Mouse (Mus musculus) heart, adult 2 months (tissue): Measurements from ENCODE around the gene Rpap1. TPM values are rescaled to one million over a fixed set of nuclear protein-coding genes. Genes with fewer than 3 reads are reported as not detected.

Source experiments
- DNase-seq, 2 experiments: peaks; one replicate each; pipeline ENCODE4 v3.0.0; 2021
- H3K27ac ChIP-seq: fragments of 200-600 bp; 2 replicates; pipeline ENCODE4 v1.8.1; 2022
- H3K27me3 ChIP-seq: fragments of 200-500 bp; 2 replicates; pipeline ENCODE4 v1.6.1; 2012; ENCODE audit warnings: mild to moderate bottlenecking, low read length, inconsistent platforms, mixed read lengths; ENCODE audit not compliant: control insufficient read depth, insufficient read depth
- H3K36me3 ChIP-seq: fragments of 200-500 bp; 2 replicates; pipeline ENCODE4 v1.6.1; 2012; ENCODE audit warnings: low read length, inconsistent platforms; ENCODE audit not compliant: control insufficient read depth, insufficient read depth
- H3K4me1 ChIP-seq: fragments of 200-500 bp; 2 replicates; pipeline ENCODE4 v1.6.1; 2011; ENCODE audit warnings: low read length; ENCODE audit not compliant: control insufficient read depth, insufficient read depth
- H3K4me3 ChIP-seq: fragments of 200-600 bp; 2 replicates; pipeline ENCODE4 v1.8.1; 2022
- H3K79me2 ChIP-seq: fragments of 200-500 bp; replicated peaks from 2 replicates; pipeline ENCODE4 v1.6.1; 2012; ENCODE audit warnings: mild to moderate bottlenecking, inconsistent platforms, low read length, moderate library complexity, mixed read lengths; ENCODE audit not compliant: control insufficient read depth, insufficient read depth
- H3K9ac ChIP-seq: fragments of 200-500 bp; 2 replicates; pipeline ENCODE4 v1.6.1; 2012; ENCODE audit warnings: low read depth, mild to moderate bottlenecking, control low read depth, inconsistent platforms, low read length, mixed read lengths
- CTCF ChIP-seq: fragments of 200-600 bp; IDR thresholded peaks from 2 replicates; pipeline ENCODE4 v1.8.1; 2022; ENCODE audit warnings: antibody characterized with exemption, mild to moderate bottlenecking, moderate library complexity
- EP300 ChIP-seq: fragments of 200-500 bp; IDR thresholded peaks from 2 replicates; pipeline ENCODE4 v1.6.1; 2011; ENCODE audit warnings: low read depth, low read length, control low read depth; ENCODE audit not compliant: insufficient read depth
- POLR2A ChIP-seq: fragments of 200-500 bp; IDR thresholded peaks from 2 replicates; pipeline ENCODE4 v1.6.1; 2011; ENCODE audit warnings: mild to moderate bottlenecking, low read depth, low read length, control low read depth; ENCODE audit not compliant: insufficient read depth
- WGBS: fragments of 180-500 bp; shearing (Covaris S2); methylation state at CpG from one replicate; pipeline ENCODE4 v1.1.7; 2018; 5-methylcytosine and 5-hydroxymethylcytosine counted together
- intact Hi-C: fragments of 180-260 bp; cut with DNase I; formaldehyde crosslinking; loops from one replicate; pipeline ENCODE4 v1.15.1; 2025
- polyA plus RNA-seq: library from polyadenylated mRNA; depleted of rRNA; stranded (reverse); fragments of >200 nt; gene quantifications from 2 replicates; pipeline ENCODE4 v1.2.3, GENCODE M21; 2012
- total RNA-seq, 2 experiments: library from RNA; stranded (reverse); gene quantifications; 2 replicates each; pipeline ENCODE4 v1.2.3; 2021

Rpap1 gene
- total and polyA plus RNA-seq, 3 experiments = 12.1 to 13.3 (median 12.2) TPM

DNA sequence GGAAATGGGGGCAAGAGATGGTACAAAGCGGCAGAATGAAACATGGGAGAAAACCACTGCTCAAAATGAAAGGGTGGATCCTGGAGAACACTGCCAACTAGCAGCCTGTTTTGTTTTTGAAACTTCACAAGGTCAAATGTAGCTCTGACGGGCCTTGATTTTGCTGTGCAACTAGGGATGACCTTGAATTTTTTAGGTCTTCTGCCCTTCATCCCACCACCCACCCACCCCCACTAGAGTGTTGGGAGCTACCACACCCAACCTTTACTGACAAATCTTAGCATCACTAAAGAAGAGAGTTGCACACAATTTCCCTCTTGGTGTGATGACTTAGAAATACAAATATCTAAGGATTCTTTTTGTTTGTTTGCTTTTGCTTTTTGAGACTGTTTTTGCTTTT lies 2.7 kb upstream of the Rpap1 start:
- intact Hi-C loops = loop anchor here (5.0 to 10.0 kb wide), 2 partner anchors 118 to 225 kb away; no protein-coding TSS in a partner anchor
- no peaks in the 10 kb centered on the region; the same call in 1 of the 2 replicates for H3K4me1 ChIP-seq
- no peaks in the 10 kb centered on the region for H3K79me2 ChIP-seq
- H3K9ac ChIP-seq = no peak overlapping the region
- TF ChIP-seq CTCF = no peak
- no peak for TF ChIP-seq EP300
- TF ChIP-seq POLR2A = no peak
- DNase-seq = no peak
- no peak overlapping the region for H3K4me3 ChIP-seq
- WGBS = 75% methylated on average over 2 of the region's 2 CpGs
- H3K27ac ChIP-seq = no peak overlapping the region
- H3K36me3 ChIP-seq = no peaks in the 10 kb centered on the region
- H3K27me3 ChIP-seq = no peaks in the 10 kb centered on the region

DNA sequence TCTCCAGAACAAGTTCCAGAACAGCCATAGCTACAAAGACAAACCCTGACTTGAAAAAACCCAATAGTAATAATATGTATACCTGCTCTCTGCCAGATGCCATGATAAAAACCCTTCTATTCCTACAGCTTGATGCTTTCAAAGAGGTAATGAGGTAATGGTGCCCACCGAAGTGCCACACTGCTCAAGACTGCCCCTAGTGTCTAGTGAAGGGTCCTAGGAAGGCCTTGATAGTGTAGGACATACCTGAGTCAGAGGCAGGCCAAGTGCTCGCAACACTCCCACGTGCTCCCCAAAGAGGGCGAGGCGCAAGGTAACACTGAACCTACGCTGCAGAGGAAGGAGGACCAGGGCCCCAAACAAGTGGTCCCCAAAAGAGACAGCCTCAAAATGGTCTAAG lies 20.1 kb downstream of the Rpap1 start:
- WGBS = 95% methylated on average over 6 of the region's 6 CpGs
- Histone ChIP-seq H3K27me3 (no peaks in the 10 kb centered on the region), H3K4me1 (no peaks in the 10 kb centered on the region), H3K9ac (no peak overlapping the region), H3K27ac (no peak overlapping the region), H3K79me2 (no peaks in the 10 kb centered on the region), H3K4me3 (no peak overlapping the region), H3K36me3 (no peaks in the 10 kb centered on the region)
- TF ChIP-seq EP300 (no peak), POLR2A (no peak), CTCF (peak; percentile 29)
- no peak for DNase-seq
- intact Hi-C loops = no loop called here

DNA sequence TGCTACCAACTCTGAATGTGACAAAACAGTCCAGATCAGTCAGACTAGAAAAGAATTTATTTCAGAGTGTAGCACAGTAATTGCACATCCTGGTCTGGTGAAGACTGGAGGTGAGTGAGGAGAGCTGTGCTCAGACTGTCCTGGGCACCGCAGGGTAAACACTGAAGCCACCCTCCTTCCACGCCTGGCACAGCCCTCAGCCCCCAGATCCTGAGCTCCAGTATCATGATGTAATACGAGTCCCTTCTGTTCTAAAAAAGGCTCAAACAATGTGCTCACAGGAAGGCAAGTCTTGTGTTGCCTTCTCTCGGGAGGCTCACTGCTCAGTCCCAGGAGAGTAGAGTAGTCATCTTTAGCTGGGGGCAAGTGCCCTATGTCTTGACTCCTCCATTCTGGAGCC lies 23.4 kb downstream of the Rpap1 start:
- no peak for DNase-seq

DNA sequence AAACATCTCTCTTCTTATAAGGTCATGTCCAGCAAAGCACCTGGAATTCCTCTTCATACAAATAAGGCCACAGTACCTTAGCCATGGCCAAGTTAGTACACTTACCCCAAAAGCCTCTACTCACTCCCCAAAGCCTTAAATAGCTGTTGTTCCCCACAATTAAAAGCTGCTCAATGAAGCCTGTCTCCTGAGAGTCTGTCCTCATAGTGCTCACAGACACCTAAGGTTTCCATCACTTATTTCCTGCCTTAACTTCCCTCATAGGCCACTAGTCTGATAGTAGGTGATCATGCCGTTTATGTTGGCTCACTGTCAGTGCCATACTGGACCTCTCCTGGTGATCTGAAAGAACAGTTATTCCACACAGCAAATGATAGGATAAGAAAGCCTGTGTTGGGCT lies 25.1 kb downstream of the Rpap1 start:
- peaks cover 1% of the 10 kb centered on the region; the same call in 1 of the 2 replicates for H3K4me1 ChIP-seq
- H3K27me3 ChIP-seq = peaks cover 15% of the 10 kb centered on the region
- no peak overlapping the region for H3K9ac ChIP-seq
- no peaks in the 10 kb centered on the region for H3K36me3 ChIP-seq
- 44% methylated on average over 1 of the region's 1 CpGs for WGBS
- TF ChIP-seq EP300 (no peak), POLR2A (no peak), CTCF (no peak)
- DNase-seq = no peak
- no peak overlapping the region for H3K27ac ChIP-seq
- intact Hi-C loops = no loop called here
- no peaks in the 10 kb centered on the region for H3K79me2 ChIP-seq
- H3K4me3 ChIP-seq = no peak overlapping the region

More for the DNA sequence above, 23.4 kb downstream of the Rpap1 start:
- 66% methylated on average over 4 of the region's 4 CpGs for WGBS
- no peaks in the 10 kb centered on the region for H3K36me3 ChIP-seq
- intact Hi-C loops = no loop called here
- no peak overlapping the region for H3K9ac ChIP-seq
- H3K27me3 ChIP-seq = peaks cover 2% of the 10 kb centered on the region; the same call in 1 of the 2 replicates
- no peaks in the 10 kb centered on the region for H3K79me2 ChIP-seq
- no peaks in the 10 kb centered on the region for H3K4me1 ChIP-seq
- TF ChIP-seq CTCF = no peak
- no peak for TF ChIP-seq EP300
- TF ChIP-seq POLR2A = no peak
- no peak overlapping the region for H3K4me3 ChIP-seq
- no peak overlapping the region for H3K27ac ChIP-seq

- H3K27ac ChIP-seq = no peak within 1 kb of the TSS
- no peaks in the 10 kb centered on the region for H3K79me2 ChIP-seq
- intact Hi-C loops = no loop called here
- H3K4me3 ChIP-seq = no peak within 1 kb of the TSS
- H3K27me3 ChIP-seq = peaks cover 15% of the 10 kb centered on the region
- WGBS = 20% methylated on average over 9 of the region's 9 CpGs
- H3K4me1 ChIP-seq = peaks cover 1% of the 10 kb centered on the region; the same call in 1 of the 2 replicates
- H3K36me3 ChIP-seq = no peaks in the 10 kb centered on the region
- H3K9ac ChIP-seq = no peak within 1 kb of the TSS
- TF ChIP-seq POLR2A = no peak
- no peak for TF ChIP-seq EP300
- no peak for TF ChIP-seq CTCF
- DNase-seq = no peak
Measured at GRCm38 (mm10) chr2:119760251-119760650, 27.1 kb downstream of the Rpap1 start, which contains the start of gene Ltk. Gene Ltk, minus strand, starts transcription at chr2:119760431.

DNA sequence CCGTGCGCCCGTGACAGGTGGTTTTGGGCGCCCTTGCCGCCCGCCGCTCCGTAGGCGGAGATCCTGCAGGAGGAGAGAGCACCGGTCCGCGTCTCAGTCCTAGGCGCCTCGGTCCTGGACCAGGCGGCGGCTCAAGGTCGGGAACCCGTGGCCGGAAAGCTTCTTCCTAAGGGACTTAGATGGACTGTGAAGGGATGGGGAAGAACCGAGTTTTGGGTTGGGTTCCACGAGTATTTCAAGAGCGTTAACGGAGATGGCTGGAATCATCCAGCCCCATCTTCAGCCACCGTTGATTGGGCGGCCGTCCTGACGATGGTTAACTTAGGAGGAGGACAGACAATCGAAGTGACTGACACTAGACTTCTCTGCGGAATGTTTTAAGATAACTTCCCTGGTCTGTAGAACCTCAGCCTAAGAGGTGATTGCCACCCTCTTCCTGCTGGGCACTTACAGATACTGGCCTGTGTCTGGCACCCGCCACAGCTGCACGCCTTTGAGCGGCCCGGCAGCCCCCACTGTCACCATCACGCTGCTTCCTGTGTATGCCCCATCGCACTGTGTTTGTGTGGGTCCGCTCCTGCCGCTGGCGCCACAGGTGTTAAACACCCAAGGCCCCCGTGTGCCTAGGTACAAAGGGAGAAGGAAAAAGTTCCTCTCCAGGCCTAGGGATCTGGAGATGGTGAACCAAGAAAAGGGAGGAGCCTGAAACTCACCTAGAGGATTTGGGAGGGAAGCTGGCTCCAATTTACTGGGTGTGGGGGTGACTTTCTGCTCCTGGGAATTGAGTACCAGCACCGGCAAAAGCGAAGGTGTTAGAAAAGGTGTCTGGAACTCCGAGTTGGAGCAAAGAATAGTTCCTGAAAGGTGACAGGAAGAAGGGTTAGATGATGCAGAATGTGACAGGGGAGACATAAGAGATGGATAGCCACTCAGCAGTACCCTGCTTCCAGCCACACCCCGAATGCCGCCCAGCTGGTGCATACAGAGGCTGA lies 28.2 kb downstream of the Rpap1 start:
- Histone ChIP-seq H3K27ac (no peak overlapping the region), H3K4me3 (peak overlapping the region; percentile 62), H3K27me3 (peaks cover 15% of the 10 kb centered on the region), H3K9ac (no peak overlapping the region), H3K36me3 (no peaks in the 10 kb centered on the region), H3K4me1 (peaks cover 1% of the 10 kb centered on the region; the same call in 1 of the 2 replicates), H3K79me2 (no peaks in the 10 kb centered on the region)
- DNase-seq = no peak
- intact Hi-C loops = no loop called here
- TF ChIP-seq CTCF (no peak), POLR2A (no peak), EP300 (no peak)
- WGBS = 9% methylated on average over 44 of the region's 44 CpGs
